Mouse (Mus musculus) thymus, adult 2 months (tissue): ENCODE results near the gene Fez1.

Source experiments
- CTCF ChIP-seq: fragments of 200-500 bp; IDR thresholded peaks from 2 replicates; pipeline ENCODE4 v1.5.1; 2012; ENCODE audit warnings: mild to moderate bottlenecking, control low read depth, low read length, moderate library complexity, borderline replicate concordance; ENCODE audit not compliant: control insufficient read depth, poor library complexity, insufficient read depth; ENCODE audit errors: extremely low read depth
- POLR2A ChIP-seq: fragments of 200-500 bp; IDR thresholded peaks from 2 replicates; pipeline ENCODE4 v1.6.1; 2012; ENCODE audit warnings: mild to moderate bottlenecking, low read length, control low read depth, moderate library complexity; ENCODE audit not compliant: control insufficient read depth, poor library complexity, insufficient read depth; ENCODE audit errors: extremely low read depth

DNA sequence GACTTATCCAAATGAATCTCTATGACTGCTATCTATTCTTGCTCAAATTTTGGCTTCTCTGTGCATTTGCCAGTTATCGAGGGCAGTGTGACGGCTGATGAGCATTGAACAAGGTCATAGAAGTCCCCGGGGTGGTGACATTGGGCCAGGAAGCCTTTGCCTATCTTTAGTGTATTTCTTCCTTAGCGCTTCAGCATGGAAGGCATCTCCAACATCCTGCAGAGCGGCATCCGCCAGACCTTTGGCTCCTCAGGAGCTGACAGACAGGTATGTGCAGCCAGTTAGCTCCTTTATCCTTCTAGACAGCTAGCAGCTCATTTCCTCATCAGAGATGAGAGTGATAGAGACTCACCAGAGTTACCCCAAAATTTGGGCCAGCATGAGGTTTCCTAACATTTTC, 47.0 kb downstream of the Fez1 start:
- no peak for TF ChIP-seq POLR2A
- TF ChIP-seq CTCF, result no peak
